Mouse (Mus musculus): ENCODE data around the gene Sec22a. TPM values are rescaled to one million over a fixed set of nuclear protein-coding genes. Genes with fewer than 3 reads are reported as not detected.
A peak's percentile ranks its signal among the peaks of the same experiment; 100 is the strongest.

The Sec22a gene
- polyA plus RNA-seq, 1 experiment from 2014 or later: 35.1 TPM

DNA sequence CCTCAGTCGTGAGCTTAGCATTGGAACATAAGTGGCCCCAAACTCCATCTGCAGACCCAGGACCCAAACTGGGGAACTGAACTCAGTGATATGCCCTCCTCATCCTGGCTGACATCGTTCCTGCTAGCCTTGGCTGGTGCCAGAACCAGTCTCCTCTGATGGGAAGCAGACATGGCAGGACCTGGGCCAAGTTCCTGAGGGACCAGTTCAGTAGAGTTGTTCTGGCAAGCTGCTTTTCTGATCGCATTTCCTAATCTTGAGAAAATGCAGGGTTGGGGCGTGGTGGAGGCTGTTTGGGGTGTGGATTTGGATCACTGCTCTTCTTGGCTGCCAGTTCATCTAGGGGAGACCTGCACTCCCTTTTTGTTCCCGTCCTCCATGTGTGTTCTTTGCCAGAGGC lies 65.9 kb downstream of the Sec22a start:
- H3K27me3 ChIP-seq: no peaks in the 10 kb centered on the region
- ATAC-seq (replicated peaks; ENCODE audit: insufficient number of reproducible peaks, insufficient read depth, low FRiP score, low read depth): no peak
- 56% methylated on average over 5 of the region's 5 CpGs for WGBS
- H3K4me3 ChIP-seq: no peak overlapping the region
- H3K4me2 ChIP-seq: no peak overlapping the region
- H3K36me3 ChIP-seq: peaks cover 16% of the 10 kb centered on the region; the same call in 1 of the 2 replicates
- no peaks in the 10 kb centered on the region for H3K4me1 ChIP-seq (replicated peaks)
- H3K9ac ChIP-seq: no peak overlapping the region
- H3K9me3 ChIP-seq (replicated peaks): no peaks in the 10 kb centered on the region
- H3K27ac ChIP-seq: no peak overlapping the region

DNA sequence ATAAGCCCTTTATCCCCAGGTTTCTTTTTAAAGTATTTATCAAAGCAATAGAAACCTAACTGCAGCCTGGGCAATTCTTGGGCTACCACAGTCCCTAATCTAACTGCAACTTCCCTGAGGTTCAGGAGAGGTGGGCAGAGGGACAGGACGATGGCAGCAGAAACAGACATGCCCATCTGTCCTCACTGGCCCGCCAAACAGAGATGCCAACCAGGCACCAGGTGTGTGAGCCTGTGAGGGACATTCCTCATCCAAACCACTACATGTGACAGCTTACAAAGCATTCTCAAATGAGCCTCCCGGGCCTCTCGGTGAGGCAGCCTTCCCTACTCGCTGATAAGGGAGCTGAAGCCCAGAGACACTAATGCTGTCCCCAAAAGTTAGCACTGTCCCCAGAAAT lies 76.5 kb downstream of the Sec22a start:
- WGBS: 72% methylated on average over 5 of the region's 5 CpGs
- no peaks in the 10 kb centered on the region for H3K27me3 ChIP-seq
- H3K36me3 ChIP-seq: peaks cover 43% of the 10 kb centered on the region; the same call in 1 of the 2 replicates

DNA sequence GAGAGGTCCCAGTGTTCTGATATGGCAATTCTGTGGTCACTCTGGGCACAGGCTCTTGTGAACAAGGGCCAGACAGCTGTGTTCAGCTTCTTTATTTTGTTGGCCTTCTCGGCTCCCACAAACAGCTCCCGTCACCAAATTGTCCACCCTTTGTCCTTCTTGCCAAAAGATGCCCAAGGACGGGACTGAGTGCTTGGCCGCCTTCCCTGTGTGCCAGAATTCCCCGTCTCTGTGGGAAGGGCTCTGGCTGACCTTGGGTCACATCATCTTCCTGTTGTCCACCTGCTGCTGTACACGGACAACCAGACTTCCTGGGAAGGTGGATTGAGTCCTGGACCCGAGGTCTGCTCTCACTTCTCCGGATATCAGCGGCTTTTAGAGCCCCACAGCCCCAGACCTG lies 77.9 kb downstream of the Sec22a start:
- Histone ChIP-seq H3K4me1 (replicated peaks) (no peaks in the 10 kb centered on the region), H3K9me3 (replicated peaks) (no peaks in the 10 kb centered on the region), H3K4me2 (no peak overlapping the region), H3K4me3 (no peak overlapping the region), H3K27ac (no peak overlapping the region), H3K9ac (no peak overlapping the region), H3K27me3 (no peaks in the 10 kb centered on the region), H3K36me3 (peaks cover 43% of the 10 kb centered on the region; the same call in 1 of the 2 replicates)
- WGBS: 77% methylated on average over 9 of the region's 9 CpGs
- ATAC-seq (replicated peaks; ENCODE audit: insufficient number of reproducible peaks, insufficient read depth, low FRiP score, low read depth): no peak

More for the DNA sequence above, 76.5 kb downstream of the Sec22a start:
- H3K27ac ChIP-seq: no peak overlapping the region
- no peaks in the 10 kb centered on the region for H3K4me1 ChIP-seq (replicated peaks)
- no peaks in the 10 kb centered on the region for H3K9me3 ChIP-seq (replicated peaks)
- no peak overlapping the region for H3K4me3 ChIP-seq
- no peak overlapping the region for H3K4me2 ChIP-seq
- no peak overlapping the region for H3K9ac ChIP-seq
- no peak for ATAC-seq (replicated peaks; ENCODE audit: insufficient number of reproducible peaks, insufficient read depth, low FRiP score, low read depth)

DNA sequence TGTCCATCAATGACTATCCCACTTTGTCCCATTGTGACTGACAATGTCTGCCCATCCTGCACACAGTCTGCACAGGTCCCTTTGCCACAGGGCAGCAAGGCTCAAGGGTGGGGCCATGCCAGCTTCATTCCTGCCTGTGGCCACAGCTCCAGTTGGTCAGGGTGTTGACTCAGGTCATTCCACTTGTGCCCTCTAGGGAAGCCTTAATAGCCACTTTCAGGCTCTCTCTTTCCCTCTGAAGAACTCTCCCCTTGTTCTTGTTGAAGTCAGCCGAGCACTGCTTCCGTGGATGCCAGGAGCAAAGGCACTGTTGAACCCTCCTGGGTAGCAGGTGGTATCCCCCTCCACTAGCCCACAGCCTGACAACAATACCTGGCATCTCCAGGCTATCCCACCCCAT lies 81.3 kb downstream of the Sec22a start:
- H3K27me3 ChIP-seq: no peaks in the 10 kb centered on the region
- no peak overlapping the region for H3K4me2 ChIP-seq
- H3K4me1 ChIP-seq (replicated peaks): no peaks in the 10 kb centered on the region
- H3K27ac ChIP-seq: no peak overlapping the region
- H3K36me3 ChIP-seq: peaks cover 41% of the 10 kb centered on the region; the same call in 1 of the 2 replicates
- no peak overlapping the region for H3K4me3 ChIP-seq
- H3K9me3 ChIP-seq (replicated peaks): no peaks in the 10 kb centered on the region
- H3K9ac ChIP-seq: no peak overlapping the region
- WGBS: 94% methylated on average over 2 of the region's 2 CpGs
- no peak for ATAC-seq (replicated peaks; ENCODE audit: insufficient number of reproducible peaks, insufficient read depth, low FRiP score, low read depth)

DNA sequence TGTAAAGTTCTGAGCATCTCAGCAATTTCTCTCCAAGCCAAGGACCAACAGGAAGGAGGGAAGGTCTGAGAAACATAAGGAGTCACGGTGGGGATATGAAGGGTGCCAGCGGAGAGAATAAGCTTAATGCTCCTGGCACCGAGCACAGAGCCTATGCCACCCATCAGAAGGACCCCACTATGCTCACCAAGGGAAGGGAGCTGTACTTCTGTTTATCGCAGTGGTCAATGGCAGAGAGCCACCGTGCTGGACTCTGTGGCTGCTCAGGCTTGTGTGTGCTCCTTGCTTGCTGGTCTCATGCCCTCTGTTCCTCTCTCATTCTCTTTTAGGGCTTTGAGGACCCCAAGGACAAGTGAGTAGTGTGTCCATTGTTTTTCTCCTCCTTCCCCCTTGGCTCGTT lies 85.6 kb downstream of the Sec22a start:
- 80% methylated on average over 6 of the region's 6 CpGs for WGBS
- H3K4me3 ChIP-seq: no peak overlapping the region
- no peaks in the 10 kb centered on the region for H3K9me3 ChIP-seq (replicated peaks)
- no peak overlapping the region for H3K4me2 ChIP-seq
- H3K27me3 ChIP-seq: no peaks in the 10 kb centered on the region
- no peaks in the 10 kb centered on the region for H3K4me1 ChIP-seq (replicated peaks)
- ATAC-seq (replicated peaks; ENCODE audit: insufficient number of reproducible peaks, insufficient read depth, low FRiP score, low read depth): no peak
- peaks cover 27% of the 10 kb centered on the region; the same call in 1 of the 2 replicates for H3K36me3 ChIP-seq
- H3K9ac ChIP-seq: no peak overlapping the region
- no peak overlapping the region for H3K27ac ChIP-seq

DNA sequence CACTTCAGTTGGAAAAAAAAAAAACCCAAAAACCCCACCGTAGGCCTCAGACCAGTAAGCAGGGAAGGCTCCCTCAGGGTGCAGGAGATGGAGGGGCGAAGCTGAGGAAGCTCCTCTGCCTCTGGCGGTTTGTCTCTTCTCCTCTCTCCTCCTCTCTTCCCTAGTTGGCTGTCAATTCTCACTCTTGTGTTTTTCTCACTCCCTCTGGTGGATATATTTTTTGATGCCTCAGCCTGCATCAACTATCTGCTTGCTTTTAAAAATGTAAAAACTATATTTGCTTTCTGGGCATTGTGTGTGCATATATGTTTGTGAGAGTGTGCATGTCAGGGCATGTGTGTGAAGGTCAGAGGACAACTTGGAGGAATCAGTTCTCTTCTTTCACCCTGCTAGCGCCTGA lies 91.3 kb downstream of the Sec22a start:
- Histone ChIP-seq H3K27ac (no peak overlapping the region), H3K27me3 (no peaks in the 10 kb centered on the region), H3K4me2 (no peak overlapping the region), H3K4me1 (replicated peaks) (peaks cover 13% of the 10 kb centered on the region), H3K36me3 (peaks cover 10% of the 10 kb centered on the region; the same call in 1 of the 2 replicates), H3K9me3 (replicated peaks) (no peaks in the 10 kb centered on the region), H3K9ac (no peak overlapping the region), H3K4me3 (no peak overlapping the region)
- no peak for ATAC-seq (replicated peaks; ENCODE audit: insufficient number of reproducible peaks, insufficient read depth, low FRiP score, low read depth)
- WGBS: 60% methylated on average over 4 of the region's 4 CpGs

DNA sequence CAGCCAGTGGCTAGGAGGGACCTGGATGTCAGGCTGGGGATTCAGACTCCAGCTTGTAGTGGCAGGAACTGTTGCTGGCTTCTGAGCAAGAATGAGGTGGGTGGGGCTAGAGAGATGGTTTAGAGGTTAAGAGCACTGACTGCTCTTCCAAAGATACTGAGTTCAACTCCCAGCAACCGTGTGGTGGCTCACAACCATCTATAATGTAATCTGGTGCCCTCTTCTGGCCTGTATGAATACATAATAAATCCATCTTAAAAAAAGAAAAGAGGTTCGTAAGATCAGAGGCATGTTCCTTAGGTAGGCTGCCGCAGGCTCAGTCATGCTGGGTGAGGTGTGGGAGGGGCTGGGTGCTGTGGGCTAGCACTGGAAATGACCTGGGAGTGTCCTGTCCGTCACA lies 92.1 kb downstream of the Sec22a start:
- no peaks in the 10 kb centered on the region for H3K27me3 ChIP-seq
- WGBS: 57% methylated on average over 4 of the region's 4 CpGs
- no peaks in the 10 kb centered on the region for H3K9me3 ChIP-seq (replicated peaks)
- peaks cover 10% of the 10 kb centered on the region; the same call in 1 of the 2 replicates for H3K36me3 ChIP-seq
- no peak overlapping the region for H3K27ac ChIP-seq
- no peak for ATAC-seq (replicated peaks; ENCODE audit: insufficient number of reproducible peaks, insufficient read depth, low FRiP score, low read depth)
- H3K4me2 ChIP-seq: no peak overlapping the region
- H3K9ac ChIP-seq: no peak overlapping the region
- H3K4me3 ChIP-seq: no peak overlapping the region
- peaks cover 13% of the 10 kb centered on the region for H3K4me1 ChIP-seq (replicated peaks)

DNA sequence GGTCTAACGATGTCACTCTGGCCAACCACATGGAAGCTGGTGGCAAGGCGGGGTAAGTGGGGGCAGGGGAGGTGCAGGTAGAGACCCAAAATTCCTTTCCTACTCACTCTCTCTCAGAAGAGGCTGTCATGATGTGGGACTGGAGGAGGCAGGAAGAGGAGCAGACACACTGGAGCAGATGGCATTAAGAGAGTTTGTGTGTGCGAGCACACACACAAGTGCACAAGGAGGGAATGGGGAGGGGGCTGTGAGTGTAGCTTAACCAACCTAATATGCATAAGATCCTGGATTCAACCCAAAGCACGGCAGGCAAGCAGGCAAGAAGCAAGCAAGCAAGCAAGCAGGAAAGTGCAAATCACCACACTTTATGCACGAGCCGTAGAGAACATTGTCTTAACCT lies 92.8 kb downstream of the Sec22a start:
- 79% methylated on average over 6 of the region's 6 CpGs for WGBS
- no peak for ATAC-seq (replicated peaks; ENCODE audit: insufficient number of reproducible peaks, insufficient read depth, low FRiP score, low read depth)
- no peak overlapping the region for H3K9ac ChIP-seq

DNA sequence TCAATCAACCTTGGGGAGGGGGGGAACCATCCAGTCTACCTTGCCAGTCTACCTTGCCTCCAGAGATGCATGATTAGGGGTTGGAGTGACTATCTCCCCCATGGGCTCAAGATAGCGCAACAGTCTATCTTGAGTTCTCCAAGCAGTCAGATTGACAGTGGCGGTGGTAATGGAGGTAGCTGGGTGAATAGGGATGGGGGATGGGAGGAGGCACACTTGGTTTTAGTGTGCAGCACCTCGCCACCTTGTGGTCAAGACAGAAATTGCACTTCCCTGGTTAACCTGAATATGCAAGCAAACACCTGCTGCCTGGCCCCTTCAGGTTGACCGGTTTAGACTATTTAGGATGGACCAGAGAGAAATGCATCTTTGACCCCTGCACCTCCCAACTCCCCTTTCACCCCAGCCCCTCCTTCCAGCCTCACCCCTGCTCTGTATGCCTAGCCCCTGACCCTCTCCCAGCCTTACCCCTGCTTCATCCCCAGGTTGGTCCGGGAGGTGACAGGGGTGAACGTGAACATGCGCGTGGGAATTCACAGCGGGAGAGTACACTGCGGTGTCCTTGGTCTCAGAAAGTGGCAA lies 93.3 kb downstream of the Sec22a start:
- WGBS: 37% methylated on average over 10 of the region's 10 CpGs
- Histone ChIP-seq H3K4me3 (no peak overlapping the region), H3K9ac (no peak overlapping the region), H3K4me2 (no peak overlapping the region), H3K4me1 (replicated peaks) (peaks cover 13% of the 10 kb centered on the region), H3K9me3 (replicated peaks) (no peaks in the 10 kb centered on the region), H3K36me3 (peaks cover 10% of the 10 kb centered on the region; the same call in 1 of the 2 replicates), H3K27ac (no peak overlapping the region), H3K27me3 (no peaks in the 10 kb centered on the region)
- ATAC-seq (replicated peaks; ENCODE audit: insufficient number of reproducible peaks, insufficient read depth, low FRiP score, low read depth): peak; percentile 33; the same call in 1 of the 2 replicates

More for the DNA sequence above, 92.8 kb downstream of the Sec22a start:
- Histone ChIP-seq H3K36me3 (peaks cover 10% of the 10 kb centered on the region; the same call in 1 of the 2 replicates), H3K27me3 (no peaks in the 10 kb centered on the region), H3K27ac (no peak overlapping the region), H3K4me3 (no peak overlapping the region), H3K4me2 (no peak overlapping the region), H3K4me1 (replicated peaks) (peaks cover 13% of the 10 kb centered on the region), H3K9me3 (replicated peaks) (no peaks in the 10 kb centered on the region)

Other genes with a start within 250 kb of the Sec22a start
- 9.2 and 9.7 TPM in 2 replicates for gene Adcy5, start 209.0 kb downstream of the Sec22a start, polyA plus RNA-seq (2015; fragmentation: Nextera tagmentation; extraction: Ambion mirVana)
- 26.7 and 33.4 TPM in 2 replicates for gene Pdia5, start 127.0 kb upstream of the Sec22a start, polyA plus RNA-seq (2015; fragmentation: Nextera tagmentation; extraction: Ambion mirVana)
- 1.8 and 2.9 TPM in 2 replicates for gene Sema5b, start 177.2 kb upstream of the Sec22a start, polyA plus RNA-seq (2015; fragmentation: Nextera tagmentation; extraction: Ambion mirVana)